Mouse (Mus musculus) leukemia stem cell, adult 10-12 weeks (primary cell): Measurements from ENCODE around the gene Scand1. TPM values are rescaled to one million over a fixed set of nuclear protein-coding genes. Genes with fewer than 3 reads are reported as not detected.

ENCODE experiments used
- polyA plus RNA-seq: library from polyadenylated mRNA; stranded (reverse); fragments of >175 nt; gene quantifications from 2 replicates; pipeline ENCODE4 v1.2.3, GENCODE M21; 2012; ENCODE audit warnings: low replicate concordance

The Scand1 gene
- polyA plus RNA-seq: 633 and 1,863 TPM in 2 replicates

DNA sequence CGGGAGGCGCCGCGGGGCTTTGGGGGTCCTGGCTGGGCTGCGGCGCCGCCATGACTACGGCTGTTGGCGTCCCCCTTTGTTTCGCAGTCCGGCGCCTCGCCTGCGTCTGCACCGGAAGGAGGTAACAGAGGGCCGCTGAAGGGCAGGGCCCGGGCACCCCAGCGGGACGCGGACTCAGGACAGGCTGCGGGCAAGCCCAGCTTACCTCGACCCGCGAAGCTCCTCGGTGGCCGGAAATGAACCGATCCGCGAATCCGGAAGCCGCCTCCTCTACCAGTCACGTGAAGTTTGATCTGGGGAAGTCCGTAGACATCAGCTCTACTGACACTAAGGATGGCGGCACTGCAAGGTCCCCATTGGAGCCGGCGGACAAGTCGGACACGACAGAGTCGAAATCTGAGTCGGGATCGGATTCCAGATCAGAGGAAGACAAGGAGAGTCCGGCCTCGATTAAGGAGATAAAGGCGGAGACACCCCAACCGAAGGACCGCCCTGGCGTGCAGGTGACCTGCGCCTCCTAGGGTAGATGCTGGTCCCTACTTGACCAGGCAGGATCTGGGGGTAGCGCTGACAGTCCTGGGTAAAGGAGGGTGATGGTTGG is at the start of gene Scand1, which contains the start of gene Cnbd2:
Scand1 (minus strand) TSS at position 408 of the 601 bp plus-strand sequence.
Cnbd2 (plus strand) TSS at position 3 of the 601 bp plus-strand sequence.

Other genes starting within 250 kb of the Scand1 start
- gene Spag4, start 247.5 kb downstream of the Scand1 start, polyA plus RNA-seq: 3.1 and 3.3 TPM in 2 replicates
- gene Cpne1, start 200.7 kb downstream of the Scand1 start, polyA plus RNA-seq: 16.5 and 29.2 TPM in 2 replicates
- 6.2 and 8.1 TPM in 2 replicates for gene Rbm12, start 200.7 kb downstream of the Scand1 start, polyA plus RNA-seq
- gene Gm28036, start 185.6 kb downstream of the Scand1 start, polyA plus RNA-seq: 0.68 TPM in 1 of 2 replicates, not detected in the other
- 105 and 200 TPM in 2 replicates for gene Romo1, start 168.7 kb downstream of the Scand1 start, polyA plus RNA-seq
- 36.7 and 38.3 TPM in 2 replicates for gene Nfs1, start 168.5 kb downstream of the Scand1 start, polyA plus RNA-seq
- gene Rbm39, start 132.5 kb downstream of the Scand1 start, polyA plus RNA-seq: 221 and 282 TPM in 2 replicates
- gene Phf20, start 116.2 kb downstream of the Scand1 start, polyA plus RNA-seq: 23.0 and 27.4 TPM in 2 replicates
- gene Cnbd2, start 405 bp downstream of the Scand1 start, polyA plus RNA-seq: 0.19 TPM in 1 of 2 replicates, not detected in the other
- gene Epb41l1, start 108.2 kb upstream of the Scand1 start, polyA plus RNA-seq: 1.8 and 5.8 TPM in 2 replicates
- gene Aar2, start 234.9 kb upstream of the Scand1 start, polyA plus RNA-seq: 5.8 and 25.8 TPM in 2 replicates